Mouse (Mus musculus) ES-Bruce4 (cell line): ENCODE data around the gene Arl6. TPM values are rescaled to one million over a fixed set of nuclear protein-coding genes. Genes with fewer than 3 reads are reported as not detected.

Experiments
- H3K27ac ChIP-seq: 2 replicates; pipeline ENCODE4 v1.5.1; 2012; ENCODE audit warnings: low read length, inconsistent platforms; ENCODE audit not compliant: insufficient read depth
- H3K27me3 ChIP-seq: 2 replicates; pipeline ENCODE4 v1.6.1; 2012; ENCODE audit warnings: mild to moderate bottlenecking, low read length, inconsistent platforms; ENCODE audit not compliant: control insufficient read depth, poor library complexity, insufficient read depth, severe bottlenecking
- H3K36me3 ChIP-seq: 2 replicates; pipeline ENCODE4 v1.6.1; 2012; ENCODE audit warnings: inconsistent platforms, mild to moderate bottlenecking, low read length, moderate library complexity; ENCODE audit not compliant: control insufficient read depth, poor library complexity, insufficient read depth, severe bottlenecking
- H3K4me1 ChIP-seq: one replicate; pipeline ENCODE4 v1.8.1; 2011; ENCODE audit warnings: low read length; ENCODE audit not compliant: control insufficient read depth, insufficient read depth
- H3K4me3 ChIP-seq: 2 replicates; pipeline ENCODE4 v1.5.1; 2011; ENCODE audit warnings: low read depth, mild to moderate bottlenecking, low read length
- H3K9ac ChIP-seq: 2 replicates; pipeline ENCODE4 v1.6.1; 2012; ENCODE audit warnings: low read depth, mild to moderate bottlenecking, inconsistent platforms; ENCODE audit not compliant: poor library complexity, severe bottlenecking
- H3K9me3 ChIP-seq: replicated peaks from 2 replicates; pipeline ENCODE4 v1.6.1; 2012; ENCODE audit warnings: mild to moderate bottlenecking, low read length, inconsistent platforms; ENCODE audit not compliant: control insufficient read depth, poor library complexity, insufficient read depth, severe bottlenecking
- CTCF ChIP-seq: IDR thresholded peaks from one replicate; pipeline ENCODE4 v1.8.1; 2011; ENCODE audit warnings: low read depth, low read length
- EP300 ChIP-seq: IDR thresholded peaks from 2 replicates; pipeline ENCODE4 v1.6.1; 2011; ENCODE audit warnings: low read depth, low read length; ENCODE audit not compliant: insufficient read depth
- POLR2A ChIP-seq: IDR thresholded peaks from one replicate; pipeline ENCODE4 v1.8.1; 2011; ENCODE audit warnings: low read length; ENCODE audit not compliant: insufficient read depth
- polyA plus RNA-seq: library from polyadenylated mRNA; stranded (reverse); fragments of >200 nt; gene quantifications from 2 replicates; pipeline ENCODE4 v1.2.4, GENCODE M21; 2011; ENCODE audit warnings: low read depth; ENCODE audit not compliant: missing spikeins, insufficient read depth, insufficient read length

Arl6 gene
- polyA plus RNA-seq, 1 experiment, result 21.9 TPM

DNA sequence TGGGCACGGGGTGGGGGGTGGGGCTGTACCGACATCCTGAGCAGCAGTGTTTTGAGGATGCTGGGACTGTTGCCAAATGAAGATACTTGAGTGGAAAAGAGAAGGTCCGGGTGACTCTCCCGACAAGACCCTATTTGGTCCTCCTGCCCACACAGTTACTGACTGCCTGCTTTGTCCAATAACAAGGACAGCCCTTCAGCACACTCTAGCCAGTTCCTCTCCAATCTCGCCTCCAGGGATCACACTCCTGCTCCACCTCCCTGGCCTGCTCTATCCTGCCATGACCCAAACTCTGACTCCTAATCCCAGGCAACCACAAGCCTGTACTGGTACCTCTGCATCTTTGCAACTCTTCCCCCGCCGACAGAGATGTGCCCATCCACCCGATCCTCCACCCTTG, 69.4 kb downstream of the Arl6 start:
- no peak overlapping the region for H3K9ac ChIP-seq
- peaks cover 7% of the 10 kb centered on the region for H3K4me1 ChIP-seq
- H3K36me3 ChIP-seq, result no peaks in the 10 kb centered on the region
- no peak overlapping the region for H3K4me3 ChIP-seq
- no peak for TF ChIP-seq CTCF
- H3K9me3 ChIP-seq, result no peaks in the 10 kb centered on the region
- no peak overlapping the region for H3K27ac ChIP-seq
- no peaks in the 10 kb centered on the region for H3K27me3 ChIP-seq

DNA sequence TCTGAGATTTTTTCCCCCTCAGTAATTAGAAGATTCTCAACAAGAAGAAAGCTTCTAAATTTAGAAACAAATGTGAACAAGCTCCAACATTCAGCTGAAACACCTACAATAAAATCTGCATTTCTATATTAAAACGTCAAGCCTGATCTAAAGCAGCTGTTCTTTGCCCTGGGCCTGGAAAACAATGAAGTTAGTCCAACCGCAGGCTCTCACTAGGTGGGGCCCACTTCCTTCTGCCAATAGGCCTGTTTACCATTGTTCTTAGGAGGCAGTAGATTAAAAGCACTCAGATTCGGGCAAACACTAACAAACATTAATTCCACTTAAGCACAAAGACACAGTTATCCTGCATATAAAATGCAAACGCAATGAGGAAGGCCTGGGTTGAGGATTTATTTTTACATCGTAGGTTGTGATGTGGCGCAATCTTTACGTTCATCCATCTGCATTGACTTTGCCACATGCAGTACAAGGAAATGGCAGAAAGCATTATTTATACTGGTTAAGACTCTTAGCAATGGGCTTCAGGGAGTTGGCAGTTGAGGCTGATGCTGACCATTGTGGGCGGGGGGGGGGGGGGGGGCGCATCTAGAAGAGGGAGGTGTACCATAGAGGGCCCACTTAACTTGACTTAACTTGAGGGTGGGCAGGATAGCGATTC, 71.3 kb downstream of the Arl6 start:
- no peak for TF ChIP-seq CTCF
- TF ChIP-seq EP300, result no peak
- no peak for TF ChIP-seq POLR2A
- Histone ChIP-seq H3K4me1 (peaks cover 7% of the 10 kb centered on the region), H3K27ac (peak overlapping the region; percentile 54), H3K36me3 (no peaks in the 10 kb centered on the region), H3K9me3 (no peaks in the 10 kb centered on the region), H3K27me3 (no peaks in the 10 kb centered on the region), H3K9ac (no peak overlapping the region), H3K4me3 (no peak overlapping the region)

DNA sequence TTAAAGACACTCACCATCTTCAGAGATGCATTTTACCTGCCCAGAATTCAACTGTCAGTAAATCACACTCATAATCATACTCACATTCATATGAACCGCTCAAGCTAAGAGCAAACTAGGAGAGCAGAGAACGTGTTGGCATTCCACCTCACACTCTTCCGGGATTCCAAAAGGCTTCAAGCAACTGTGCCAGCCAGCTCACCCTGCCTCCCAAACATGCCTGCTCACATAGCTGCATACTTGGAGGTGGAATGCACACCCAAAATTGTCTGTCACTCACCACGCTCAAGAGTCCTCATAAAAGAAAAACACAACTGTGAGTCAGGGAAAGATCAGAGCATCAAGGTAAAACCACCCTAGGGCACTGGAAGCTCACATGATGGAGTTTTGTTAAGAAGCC, 72.8 kb downstream of the Arl6 start:
- TF ChIP-seq CTCF (no peak), EP300 (no peak), POLR2A (no peak)
- peaks cover 7% of the 10 kb centered on the region for H3K4me1 ChIP-seq
- H3K4me3 ChIP-seq, result no peak overlapping the region
- H3K9ac ChIP-seq, result no peak overlapping the region
- no peaks in the 10 kb centered on the region for H3K9me3 ChIP-seq
- H3K27ac ChIP-seq, result no peak overlapping the region
- no peaks in the 10 kb centered on the region for H3K27me3 ChIP-seq
- no peaks in the 10 kb centered on the region for H3K36me3 ChIP-seq

DNA sequence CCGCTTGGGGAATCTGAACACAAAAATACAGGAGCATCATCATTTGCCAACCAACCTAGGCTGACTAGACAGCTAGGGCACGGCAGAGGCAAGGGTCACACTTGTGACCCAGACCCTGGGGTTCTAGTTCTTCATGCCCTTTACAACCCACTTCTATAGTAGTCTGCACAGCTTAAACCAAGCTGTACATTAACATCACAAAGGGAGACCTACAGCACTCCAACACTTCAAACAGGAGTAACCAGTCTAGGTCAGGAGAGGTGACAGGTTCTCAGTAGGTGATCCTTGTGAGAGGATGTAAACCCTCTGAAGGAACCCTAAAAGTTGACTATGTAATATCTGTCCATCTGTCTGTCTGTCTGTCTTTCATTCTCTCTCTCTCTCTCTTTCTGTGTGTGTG, 73.6 kb downstream of the Arl6 start:
- Histone ChIP-seq H3K27me3 (no peaks in the 10 kb centered on the region), H3K4me3 (no peak overlapping the region), H3K4me1 (peaks cover 7% of the 10 kb centered on the region), H3K9ac (no peak overlapping the region), H3K36me3 (no peaks in the 10 kb centered on the region), H3K9me3 (no peaks in the 10 kb centered on the region), H3K27ac (no peak overlapping the region)
- TF ChIP-seq POLR2A, result no peak
- no peak for TF ChIP-seq EP300
- no peak for TF ChIP-seq CTCF

DNA sequence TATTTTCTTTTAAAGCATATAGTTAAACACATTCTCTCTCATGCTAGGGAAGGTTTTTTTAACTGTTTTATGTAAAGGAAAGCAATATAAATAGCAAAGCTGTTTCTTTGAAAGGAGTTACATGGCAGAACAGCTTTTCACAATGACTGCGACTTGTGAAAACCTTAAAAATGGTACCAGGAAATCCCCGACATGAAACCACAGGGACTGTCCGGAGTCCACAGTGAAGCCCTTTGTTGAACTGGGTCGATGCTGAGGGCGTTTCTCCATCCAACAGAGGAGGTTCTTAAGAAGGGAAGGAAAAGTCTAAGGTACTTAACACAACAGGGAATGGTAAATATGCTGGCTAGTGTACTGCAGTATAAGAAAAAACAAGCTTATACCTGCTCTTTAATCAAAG, 75.2 kb downstream of the Arl6 start:
- Histone ChIP-seq H3K27me3 (no peaks in the 10 kb centered on the region), H3K9ac (no peak overlapping the region), H3K9me3 (no peaks in the 10 kb centered on the region), H3K27ac (no peak overlapping the region), H3K4me1 (peaks cover 7% of the 10 kb centered on the region), H3K4me3 (no peak overlapping the region), H3K36me3 (peaks cover 2% of the 10 kb centered on the region; the same call in 1 of the 2 replicates)
- TF ChIP-seq EP300 (no peak), POLR2A (no peak), CTCF (no peak)

Other genes starting within 250 kb of the Arl6 start
- gene Gabrr3, start 232.1 kb downstream of the Arl6 start, polyA plus RNA-seq, result not detected in 2 replicates
- 44.7 and 51.2 TPM in 2 replicates for gene Riox2, start 167.6 kb downstream of the Arl6 start, polyA plus RNA-seq
- gene Crybg3, start 38.4 kb downstream of the Arl6 start, polyA plus RNA-seq, result 11.8 and 13.3 TPM in 2 replicates